Mouse (Mus musculus): Measurements from ENCODE around the gene Adarb2.

DNA sequence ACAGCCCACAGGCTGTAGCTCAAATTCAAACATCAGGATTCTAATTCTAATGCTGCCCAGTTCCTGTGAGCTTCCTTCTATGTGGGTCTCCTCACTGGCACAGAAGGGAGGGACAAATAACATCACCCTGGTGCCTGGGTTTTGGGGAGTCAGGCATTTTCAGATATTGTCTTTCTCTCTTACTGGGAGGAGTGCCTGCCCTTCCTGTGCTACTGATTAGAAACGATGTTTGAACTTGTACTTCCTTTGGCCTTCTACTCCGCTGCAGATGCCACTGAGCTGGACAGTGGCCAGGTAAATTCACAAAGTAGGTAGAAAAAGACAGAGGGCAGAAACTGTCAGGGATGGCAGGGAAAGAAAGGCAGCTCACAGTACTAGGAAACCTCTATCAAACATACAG is 439.4 kb downstream of the Adarb2 start:
- no peak for TF ChIP-seq GATA1 (IDR thresholded peaks at IDR 0.05; ENCODE audit: borderline replicate concordance, low read length)
- TF ChIP-seq FLI1 (IDR thresholded peaks at IDR 0.05; ENCODE audit: low read length) = no peak
